Mouse (Mus musculus): ENCODE measurements around the gene Emp1.

Emp1 gene

DNA sequence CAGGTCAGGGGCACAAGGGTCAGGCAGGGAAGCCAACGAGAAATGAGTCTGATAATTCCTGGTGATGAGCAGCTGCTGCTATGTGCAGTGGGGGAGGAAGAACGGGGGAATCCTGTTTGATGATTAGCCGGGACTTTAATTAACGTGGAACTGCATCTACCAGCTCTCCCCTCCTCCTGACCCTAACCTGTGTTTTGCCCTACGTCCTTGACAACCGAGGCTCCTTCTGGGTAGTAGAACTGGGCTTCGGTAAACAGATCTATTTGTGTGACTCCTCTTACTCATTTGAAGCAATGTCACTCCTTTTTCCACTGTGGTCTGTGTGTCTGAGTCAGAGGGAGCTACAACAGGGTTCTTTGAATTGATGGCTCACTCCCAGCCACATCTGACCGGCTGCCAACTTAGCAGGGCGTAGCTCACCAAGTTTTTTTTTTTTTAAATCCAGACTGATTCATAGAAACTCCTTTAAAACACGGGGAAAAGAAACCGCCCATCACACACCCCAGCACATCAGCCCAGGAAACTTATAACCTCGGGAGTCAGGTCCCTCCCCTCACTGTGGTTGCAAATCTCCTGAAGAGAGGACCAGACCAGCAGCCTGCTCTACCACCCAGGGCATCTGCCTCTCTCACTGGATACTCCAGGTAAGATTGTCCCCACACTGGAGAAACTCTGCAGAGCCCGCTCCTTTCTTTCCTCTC lies at the start of gene Emp1:
Emp1 (plus strand) TSS at position 87 of the 701 bp plus-strand sequence.
- DNase-seq = peak; percentile 82 to 87

DNA sequence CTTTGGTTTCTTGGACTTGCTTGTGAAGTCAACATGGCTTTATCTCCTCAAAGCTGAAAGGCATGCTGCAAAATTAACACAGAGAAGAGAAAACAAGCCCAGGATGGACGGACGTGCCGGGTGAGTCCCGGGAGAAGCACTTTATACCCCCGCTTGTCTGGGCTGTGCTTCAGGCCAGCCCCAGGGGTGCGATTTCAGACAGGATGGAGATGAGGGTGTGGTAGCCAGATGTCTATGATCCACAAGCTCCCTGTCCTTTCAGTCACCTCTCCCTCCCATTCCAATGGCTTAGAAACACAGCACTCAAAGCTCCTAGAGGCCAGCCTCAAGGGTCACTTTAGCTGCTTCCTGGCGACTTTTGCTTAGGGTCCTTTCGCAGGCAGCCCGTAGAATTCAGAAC lies 48.4 kb upstream of the Emp1 start:
- DNase-seq = peak; percentile 31 to 54

DNA sequence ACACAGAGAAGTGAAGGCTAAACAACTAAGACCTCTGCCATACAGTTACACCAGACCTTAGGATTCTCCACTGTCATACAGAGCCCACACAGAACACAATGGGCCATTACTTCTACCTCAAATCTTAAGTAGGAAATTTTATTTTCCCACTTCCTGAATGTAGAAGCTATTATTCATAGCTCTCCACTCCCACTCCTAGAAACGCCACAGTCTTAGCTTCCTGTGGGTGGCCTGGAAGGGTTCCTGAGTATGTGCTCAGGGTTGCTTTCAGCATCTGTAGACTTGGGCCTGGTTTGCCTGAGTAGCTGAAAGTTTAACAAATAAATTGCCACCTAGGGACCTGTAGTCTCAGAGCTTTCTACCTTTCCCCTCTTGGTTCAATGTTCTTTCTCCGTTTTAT lies 46.2 kb upstream of the Emp1 start:
- DNase-seq = peak in 1 of 2 experiments; percentile 35

DNA sequence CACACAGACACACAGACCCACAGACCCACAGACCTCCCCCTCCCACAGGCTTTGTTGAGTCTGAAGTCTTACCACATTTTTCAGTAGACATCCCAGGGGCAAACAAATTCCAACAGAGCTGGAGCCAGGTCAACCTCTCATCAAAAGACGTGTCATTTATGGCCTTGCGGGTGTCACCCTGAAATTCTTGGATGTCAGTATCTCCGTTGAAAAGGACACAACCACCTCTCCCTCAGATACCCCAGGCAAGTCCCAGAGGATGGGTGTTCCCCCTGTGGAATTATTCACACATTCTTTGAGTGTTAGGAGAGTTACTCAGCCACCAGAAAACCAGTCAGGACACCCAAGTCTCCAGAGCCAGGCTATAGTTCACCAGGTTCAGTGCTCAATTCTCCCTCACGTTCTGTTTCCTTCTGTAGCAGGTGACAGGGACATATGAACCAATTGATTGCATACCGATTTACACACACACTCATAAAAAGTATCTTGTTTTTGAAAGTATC lies 42.9 kb upstream of the Emp1 start:
- DNase-seq = no peak

DNA sequence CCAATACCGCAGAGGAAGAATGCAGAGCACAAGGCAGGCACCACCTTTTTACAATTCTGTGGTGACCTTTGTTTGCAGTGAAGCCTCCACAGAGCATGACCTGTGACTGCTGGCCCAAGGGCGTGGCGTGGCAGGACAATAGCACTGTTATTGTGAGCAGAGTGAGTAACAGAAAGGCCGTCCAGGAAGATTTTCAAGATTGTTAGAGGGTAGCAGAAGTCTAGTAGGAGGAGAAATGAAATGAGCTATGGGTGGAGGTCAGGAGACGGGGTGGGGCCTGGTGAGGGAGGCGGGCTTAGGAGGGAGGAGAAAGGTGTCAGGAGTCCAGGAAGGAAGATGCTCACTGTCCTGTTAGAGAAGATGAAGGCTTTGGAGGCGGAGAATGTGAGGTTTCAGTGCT lies 39.6 kb upstream of the Emp1 start:
- DNase-seq = peak; percentile 16 to 40

DNA sequence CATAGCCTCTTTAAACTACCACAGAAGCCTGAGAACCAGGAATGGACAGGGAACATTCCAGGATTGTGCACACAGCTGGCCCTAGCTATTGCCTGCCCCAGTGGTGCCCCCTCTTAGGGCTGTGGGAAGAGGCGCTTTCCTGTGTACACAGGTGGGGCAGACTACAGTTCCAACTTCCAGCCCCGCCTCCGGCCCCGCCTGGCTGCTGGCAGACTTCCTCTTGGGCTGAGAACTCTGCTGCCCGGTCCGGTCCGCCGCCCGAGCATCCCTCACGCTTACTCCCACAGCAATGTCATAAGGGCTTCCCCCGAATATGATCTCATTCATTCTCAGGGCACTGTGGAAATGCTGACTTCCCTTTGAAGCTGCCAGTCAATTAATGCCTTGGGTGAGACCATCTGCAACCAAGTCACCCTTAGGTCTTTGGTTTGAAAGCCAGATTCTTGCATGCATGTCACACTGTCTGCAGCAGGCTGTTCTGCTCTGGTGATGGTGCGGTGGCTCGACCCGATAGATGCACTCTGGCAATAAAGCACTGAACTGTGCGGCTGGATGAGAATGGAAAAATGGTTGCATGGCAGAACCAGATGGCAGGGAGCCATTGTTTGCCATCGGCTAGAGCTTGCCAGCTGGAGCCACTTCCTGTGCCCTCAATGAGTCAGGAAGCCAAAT lies 38.9 kb upstream of the Emp1 start:
- peak; percentile 76 to 84 for DNase-seq

DNA sequence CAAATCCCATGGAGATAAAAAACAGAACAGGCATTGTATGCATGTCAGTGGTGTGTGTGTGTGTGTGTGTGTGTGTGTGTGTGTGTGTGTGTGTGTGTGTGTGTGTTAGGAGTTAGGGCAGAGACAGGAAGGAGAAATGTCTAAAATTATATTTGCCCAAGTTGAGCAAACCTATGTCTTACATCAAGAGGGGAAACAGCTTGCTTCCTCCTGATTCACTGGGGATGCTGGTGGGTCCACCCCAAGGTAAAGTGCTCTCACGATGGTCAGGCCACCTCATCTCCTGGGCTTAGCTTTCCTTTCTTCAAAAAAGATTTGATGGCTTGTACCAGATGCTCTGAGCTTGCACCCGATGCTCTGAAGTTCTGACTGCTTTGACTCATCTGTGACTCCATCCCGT lies 38.2 kb upstream of the Emp1 start:
- DNase-seq = no peak

DNA sequence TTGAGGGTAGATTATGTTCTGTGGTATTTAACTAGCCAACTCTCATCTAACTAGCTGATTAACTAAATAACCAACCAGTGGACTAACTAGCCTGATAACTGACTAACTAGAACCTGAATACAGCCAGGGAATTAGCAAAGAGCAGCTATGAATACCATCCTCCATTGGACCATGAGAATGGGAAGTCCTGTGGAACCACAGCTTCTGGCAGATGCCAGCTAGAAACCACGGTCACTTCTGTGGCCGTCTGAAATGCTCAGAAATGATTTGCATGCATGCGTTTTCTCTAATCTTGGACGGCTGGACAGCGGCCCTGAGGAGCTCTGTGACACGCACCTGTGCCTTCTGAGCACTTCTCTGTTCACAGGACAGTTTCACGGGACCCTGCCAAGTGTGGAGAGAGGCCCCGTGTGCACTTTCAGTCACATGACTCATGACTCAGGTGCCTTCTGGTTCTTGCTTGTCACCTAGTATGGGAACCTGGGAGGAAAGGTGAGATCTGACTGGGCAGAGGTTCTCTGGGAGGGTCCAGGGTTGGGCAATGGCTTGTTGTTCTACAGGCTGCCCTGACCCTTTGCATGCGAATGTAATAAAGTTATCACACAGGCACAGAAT lies 37.6 kb upstream of the Emp1 start:
- no peak for DNase-seq

DNA sequence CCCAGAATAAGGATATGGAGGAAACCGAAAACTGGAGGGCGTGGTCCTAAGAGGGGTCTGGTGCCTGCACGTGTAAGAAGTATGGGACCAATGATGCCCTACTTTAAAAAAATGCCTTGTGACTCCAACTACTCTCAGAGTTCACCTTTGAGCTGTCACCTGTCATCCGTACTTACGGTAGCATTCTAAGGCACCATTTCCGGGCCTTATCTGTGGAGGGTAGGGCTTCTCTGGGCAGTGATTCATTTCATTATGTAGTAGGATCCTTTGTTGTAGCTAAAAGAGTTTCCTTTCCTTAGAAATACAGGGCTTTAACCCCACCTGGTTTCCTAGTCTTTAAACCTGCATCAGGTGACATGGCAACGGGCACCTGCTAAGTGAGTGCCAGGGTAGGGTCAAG lies 35.5 kb upstream of the Emp1 start:
- no peak for DNase-seq

DNA sequence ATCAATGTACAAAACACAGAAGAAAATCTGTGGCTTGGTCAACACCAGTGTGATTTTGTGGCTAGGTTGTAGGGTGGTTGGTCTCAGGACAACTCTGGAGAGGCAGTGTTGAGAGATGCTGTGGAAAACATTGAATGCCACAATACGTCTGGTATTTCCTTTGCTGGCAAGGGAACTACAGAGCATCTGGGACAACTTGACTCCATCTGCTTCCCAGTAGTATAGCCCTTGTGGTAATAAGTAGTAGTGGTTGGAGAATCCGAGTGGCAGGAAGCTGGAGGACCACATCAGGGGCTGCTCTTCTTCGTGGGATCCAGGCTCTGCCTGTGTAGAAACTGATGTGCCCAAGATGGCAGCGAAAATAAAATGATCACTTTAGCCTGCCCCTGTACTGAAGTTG lies 30.4 kb upstream of the Emp1 start:
- DNase-seq = no peak

DNA sequence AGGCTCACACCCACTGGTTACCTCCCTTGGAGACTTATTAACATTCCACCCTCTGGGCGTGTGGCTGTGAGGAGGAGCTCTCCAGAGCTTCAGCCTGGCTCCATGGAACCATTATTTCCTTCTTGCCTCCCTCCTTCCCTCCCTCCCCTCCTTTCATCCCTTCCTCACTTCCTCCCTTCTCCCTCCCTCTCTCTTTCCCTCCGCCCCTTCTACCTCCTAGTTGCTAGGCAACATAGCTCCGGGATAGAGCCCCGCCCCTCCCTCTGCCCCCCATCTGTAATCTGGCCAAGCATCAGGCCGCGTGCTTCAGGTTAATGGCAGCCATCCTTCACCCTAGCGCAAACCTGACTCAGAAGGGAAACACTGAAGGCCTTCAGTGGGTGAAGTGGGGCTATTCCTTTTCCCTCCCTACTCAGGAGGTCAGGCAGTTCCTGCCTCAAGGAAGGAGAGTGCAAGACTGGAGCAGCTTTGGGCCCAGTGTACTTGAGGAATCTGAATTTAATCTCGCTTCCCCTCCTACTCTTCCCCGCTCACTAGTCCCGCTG lies 29.5 kb upstream of the Emp1 start:
- DNase-seq = peak; percentile 67 to 74

DNA sequence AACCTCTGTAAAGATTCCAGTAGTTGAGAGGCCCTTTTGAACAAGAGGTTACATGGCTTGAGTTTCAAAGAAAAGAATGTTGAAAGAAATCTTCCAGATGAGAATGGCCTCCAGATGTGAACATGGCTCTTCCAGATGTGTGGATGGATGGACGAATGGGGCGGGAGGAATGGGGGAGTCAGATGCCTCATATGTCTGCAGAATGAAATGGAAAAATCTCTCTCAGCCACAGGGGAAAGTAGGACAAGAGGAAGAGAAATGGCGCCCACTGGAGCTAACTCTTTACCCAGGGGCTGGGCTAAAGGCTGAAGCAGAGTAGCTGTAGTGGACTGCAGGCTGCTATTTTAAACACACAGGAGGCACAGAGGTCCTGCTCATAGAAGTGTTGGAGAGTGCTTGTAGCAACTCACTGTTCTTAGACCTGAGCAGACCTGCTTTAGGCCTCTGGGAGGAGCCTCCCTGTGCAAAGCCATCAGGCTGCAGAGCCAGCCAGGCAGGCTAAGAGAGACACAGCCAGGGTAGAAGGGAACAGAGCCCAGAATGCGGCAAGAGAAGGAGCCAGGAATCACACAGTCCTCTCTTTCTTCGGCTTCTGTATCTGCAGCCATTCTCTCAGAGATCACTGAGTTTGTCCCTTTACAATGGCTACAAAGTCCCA lies 28.2 kb upstream of the Emp1 start:
- DNase-seq = peak; percentile 26 to 40

DNA sequence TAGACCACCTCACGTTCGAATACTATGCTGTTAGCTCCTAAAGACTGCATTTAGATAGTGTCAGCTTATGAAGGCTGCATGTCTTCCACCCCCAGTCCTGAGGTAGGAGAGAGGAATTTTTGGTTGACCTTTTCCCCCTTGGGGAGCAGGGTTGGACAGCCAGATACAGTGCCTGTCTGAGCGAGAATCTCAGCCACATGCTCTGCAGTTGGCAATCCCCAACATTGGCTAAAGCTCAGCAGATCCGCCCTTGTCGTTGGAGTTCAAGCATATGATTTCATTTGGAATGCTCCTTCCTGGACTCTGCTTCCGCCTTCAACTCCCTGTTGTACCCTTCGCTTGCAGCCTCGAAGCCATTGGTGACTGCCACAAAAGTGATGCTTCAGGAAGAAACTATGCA lies 26.0 kb upstream of the Emp1 start:
- DNase-seq = no peak

DNA sequence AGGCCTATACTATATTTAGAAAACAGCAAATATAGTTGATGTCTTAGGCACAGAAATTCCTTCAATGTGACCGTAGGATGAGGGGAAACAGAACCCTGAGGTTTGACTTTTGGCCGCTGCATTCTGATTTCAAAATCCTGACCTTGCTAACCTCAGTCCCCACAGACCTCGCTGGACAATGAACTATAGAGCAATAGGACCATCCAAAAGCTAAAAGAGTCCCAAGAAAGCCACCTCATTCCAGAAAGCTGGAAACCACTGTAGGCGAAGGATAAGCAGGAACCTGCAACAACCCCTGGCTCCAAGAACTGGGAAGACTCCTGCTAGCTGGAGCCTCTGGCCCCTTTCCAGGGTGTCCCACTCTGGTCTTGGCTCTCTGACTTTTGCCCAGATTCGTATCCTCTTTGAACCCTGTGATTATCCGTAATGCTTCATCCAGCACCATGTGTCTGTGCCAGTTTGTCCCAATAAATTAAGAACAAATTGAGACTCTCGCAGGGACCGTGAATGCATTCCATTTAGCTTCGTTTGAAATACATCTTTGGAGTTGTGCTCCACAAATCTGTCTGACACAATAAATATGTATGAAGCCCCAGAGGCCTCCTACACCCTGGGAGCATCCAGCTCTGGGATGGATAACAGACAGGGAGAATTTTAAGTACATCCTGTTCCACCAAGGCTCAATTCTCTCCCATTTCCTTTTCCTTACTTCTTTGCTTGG lies 21.8 kb upstream of the Emp1 start:
- peak; percentile 56 to 68 for DNase-seq

DNA sequence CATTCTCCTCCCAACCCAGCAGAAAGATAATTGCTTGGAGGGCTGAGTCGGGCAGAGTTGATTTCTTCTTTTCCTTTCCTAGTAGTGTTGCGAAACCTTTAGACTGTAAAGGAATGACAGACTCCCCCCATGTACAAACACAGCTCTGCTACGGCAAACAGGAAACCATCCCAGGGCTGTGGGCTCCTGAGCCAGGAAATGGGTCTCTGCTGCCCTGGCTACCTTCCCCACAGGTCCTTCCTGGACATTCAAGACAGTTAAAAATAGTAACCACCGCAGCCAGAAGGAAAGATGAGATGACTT lies 21.3 kb upstream of the Emp1 start:
- peak in 1 of 2 experiments; percentile 43 for DNase-seq

DNA sequence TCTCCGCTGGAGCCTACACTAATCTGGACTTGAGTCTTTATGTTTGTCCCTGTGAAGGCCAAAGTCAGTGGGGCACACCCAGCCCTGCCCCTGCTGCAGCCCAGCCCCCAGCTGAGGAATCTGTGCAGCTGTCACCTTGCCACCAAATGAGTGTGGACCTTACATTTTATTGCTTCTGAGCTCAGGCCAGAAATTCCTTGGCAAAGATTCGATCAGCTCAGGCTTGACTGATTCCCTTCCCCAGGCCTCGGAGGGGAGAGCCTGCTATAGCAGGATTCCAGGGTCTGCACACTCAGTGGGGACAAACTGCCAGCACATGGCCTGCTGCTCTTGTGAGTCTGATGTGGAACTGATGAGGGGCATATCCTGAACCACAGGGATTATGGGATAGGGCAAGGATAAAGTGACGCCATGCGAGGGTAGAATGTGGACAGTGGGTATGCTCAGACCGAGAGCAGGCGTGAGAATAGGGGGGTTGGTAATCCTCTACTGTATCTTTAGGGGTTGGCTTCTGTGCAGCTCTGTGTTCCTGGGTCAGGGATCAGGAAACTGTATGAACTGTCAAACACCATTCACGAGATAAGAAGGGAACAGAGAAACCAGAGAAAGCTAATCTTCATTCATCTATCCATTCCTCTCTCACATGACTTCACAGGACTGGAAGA lies 10.6 kb upstream of the Emp1 start:
- DNase-seq = peak; percentile 70 to 79

DNA sequence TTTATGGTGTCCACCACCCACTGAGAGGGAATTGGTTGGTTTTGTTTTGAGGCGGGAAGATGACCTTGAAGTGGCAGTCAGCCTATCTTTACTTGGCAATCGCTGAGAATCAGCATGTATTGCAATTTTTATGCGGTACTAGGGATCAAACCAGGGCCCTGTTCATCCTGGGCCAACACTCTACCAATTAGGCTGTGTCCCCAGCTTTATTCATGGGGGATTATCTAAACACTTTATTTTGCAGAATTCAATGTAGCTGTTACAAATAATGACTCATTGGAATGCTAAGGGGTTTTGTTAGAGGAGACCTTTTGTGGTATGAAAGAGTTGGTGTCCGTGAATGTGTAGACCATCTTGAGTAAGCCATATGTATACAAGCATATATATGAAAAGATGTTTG lies 9.8 kb upstream of the Emp1 start:
- no peak for DNase-seq

DNA sequence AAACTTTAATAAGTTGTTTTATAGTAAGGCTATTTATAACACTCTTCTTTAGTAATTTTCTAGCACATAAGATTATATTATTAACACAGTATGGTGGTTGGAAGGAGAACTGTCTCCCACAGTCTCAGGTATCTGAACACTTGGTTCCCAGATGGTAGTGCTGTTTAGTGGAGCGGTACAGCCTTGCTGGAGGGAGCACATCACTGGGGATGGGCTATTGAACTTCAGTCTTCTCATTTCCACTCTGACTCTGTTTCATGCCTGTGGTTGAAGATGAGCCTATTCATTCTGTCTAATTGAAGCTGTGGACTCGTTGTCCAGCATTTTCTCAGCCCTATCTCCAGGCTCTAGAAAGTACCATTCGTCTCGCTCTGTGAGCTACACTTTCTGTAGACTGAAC lies 7.4 kb upstream of the Emp1 start:
- no peak for DNase-seq

DNA sequence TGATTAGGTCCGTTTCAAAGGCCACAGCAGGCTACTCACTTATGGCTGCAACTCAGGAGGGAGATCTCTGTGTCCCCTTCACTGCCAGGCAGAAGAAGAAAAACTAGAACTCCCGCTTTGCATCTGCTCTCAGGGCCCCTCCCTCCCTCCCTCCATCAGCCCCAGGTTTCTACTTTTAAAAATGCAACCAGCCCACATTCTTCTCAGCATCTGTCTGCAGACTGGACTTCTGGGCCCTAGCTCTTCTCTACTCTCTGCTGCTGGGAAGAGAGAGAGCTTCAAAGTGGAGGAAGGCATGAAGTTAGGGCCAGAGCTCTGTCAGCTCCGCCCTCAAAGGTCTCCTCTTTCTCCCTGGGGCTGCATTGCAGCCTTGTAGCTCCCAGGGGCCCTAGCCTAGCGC lies 2.0 kb upstream of the Emp1 start:
- DNase-seq = no peak

DNA sequence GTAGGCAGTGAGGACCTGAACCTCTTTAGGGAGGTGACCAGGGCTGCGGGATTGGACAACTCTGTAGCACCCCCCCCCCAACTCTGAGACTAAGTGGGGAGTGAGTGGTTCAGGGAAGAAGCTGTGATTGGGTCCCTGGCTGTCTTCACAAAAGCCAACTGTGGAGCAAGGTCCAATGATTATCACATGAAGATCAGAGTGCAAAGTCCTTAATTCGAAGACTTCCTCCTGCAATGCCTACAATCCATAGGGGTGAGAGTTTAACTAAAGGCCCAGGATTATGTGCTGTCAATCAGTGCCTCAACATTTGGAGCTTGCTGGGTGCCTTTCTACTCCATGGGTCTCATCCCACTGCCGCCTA lies 267 bp upstream of the Emp1 start:
- DNase-seq = no peak

DNA sequence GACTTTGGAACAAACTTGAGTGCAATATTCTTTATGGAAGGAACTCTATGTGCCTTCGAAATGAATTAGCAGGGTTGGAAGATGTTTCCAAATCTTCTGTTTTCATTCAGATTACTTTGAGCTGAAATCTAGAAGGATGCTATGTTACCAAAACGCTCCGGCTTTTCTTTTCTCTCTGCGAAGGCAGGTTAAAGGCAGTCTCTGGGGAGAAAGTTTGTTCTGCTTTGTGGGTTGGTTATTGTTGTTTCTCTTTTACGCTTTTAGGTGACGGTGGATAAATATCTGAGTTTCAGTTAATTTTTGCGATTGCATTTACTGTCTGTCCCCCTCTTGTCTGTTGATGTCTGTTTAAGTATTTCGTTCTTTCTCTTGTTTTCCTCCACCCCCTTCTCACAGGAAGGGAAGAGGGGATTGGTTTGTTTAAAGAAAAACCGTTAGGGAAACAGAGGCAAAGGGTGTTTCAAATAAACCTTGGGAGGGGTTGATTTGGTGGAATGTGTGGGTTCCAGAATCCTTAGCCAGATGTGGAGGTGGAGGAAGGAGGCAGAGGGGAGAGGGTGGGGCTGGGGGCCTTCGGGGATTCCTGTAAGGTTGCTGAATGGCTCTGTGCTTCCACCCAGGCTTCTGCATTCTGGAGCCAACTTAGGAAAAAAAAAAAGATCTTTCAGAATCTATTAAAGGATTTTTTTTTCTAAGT lies 1.1 kb downstream of the Emp1 start:
- peak in 1 of 2 experiments; percentile 23 for DNase-seq
